22 mouse cellular contexts compared by ENCODE assay signal in the genomic region with DNA sequence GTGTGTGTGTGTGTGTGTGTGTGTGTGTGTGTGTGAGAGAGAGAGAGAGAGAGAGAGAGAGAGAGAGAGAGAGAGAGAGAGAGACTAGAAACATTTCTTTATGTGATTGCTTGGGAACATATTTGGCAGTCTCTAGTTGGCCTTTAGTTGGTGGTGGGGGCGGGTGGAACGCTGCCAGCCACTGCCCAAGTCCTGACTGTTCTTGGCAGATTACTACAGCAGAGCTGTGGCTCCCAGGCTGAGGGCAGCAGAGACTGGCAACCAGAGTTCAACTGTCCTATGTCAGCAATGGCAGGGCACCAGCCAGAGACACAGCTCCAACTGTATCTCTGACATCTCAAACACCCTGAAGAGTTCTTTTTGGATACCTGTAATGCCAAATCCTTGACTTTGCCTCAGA. TPM values are rescaled to one million over a fixed set of nuclear protein-coding genes. Genes with fewer than 3 reads are reported as not detected.
DNase-seq lines count a peak whose midpoint lies in the region; ATAC-seq and TF ChIP-seq lines count a peak whose summit lies in the region.
"Had no signal": no experiment of that assay in that cellular context is flagged by ENCODE, and none has a peak within 500 bp of the region (broad histone marks: within the 10 kb centered on the region; RNA-seq: fewer than 3 reads in every experiment).

No protein-coding gene starts in this region.

- ATAC-seq in forebrain, postnatal 0 days = peak; percentile 16; the same call in 1 of the 2 replicates
- no peak for ATAC-seq in forebrain, embryonic 13.5 days
- peak; percentile 73; the same call in 1 of the 2 replicates for ATAC-seq in hindbrain, postnatal 0 days
- ATAC-seq in stomach, postnatal 0 days (ENCODE audit: low FRiP score, low TSS enrichment) = no peak
- ATAC-seq in megakaryocyte, adult 5-6 weeks (ENCODE audit: poor library complexity, severe bottlenecking) = no peak
- ATAC-seq: CD4-positive, CD25-positive, alpha-beta regulatory T cell, adult 4 months; intestine, embryonic 15.5 days; lung, postnatal 0 days had no signal

- no peak for TF ChIP-seq EP300 in stomach, postnatal 0 days (optimal IDR thresholded peaks at IDR 0.05)

- H3K9ac ChIP-seq in forebrain, postnatal 0 days = no peak overlapping the region
- no peak overlapping the region for H3K9ac ChIP-seq in forebrain, embryonic 13.5 days
- H3K9ac ChIP-seq in hindbrain, postnatal 0 days (replicated peaks; ENCODE audit: low read length) = no peak overlapping the region
- H3K9ac ChIP-seq in stomach, postnatal 0 days (ENCODE audit: low read length) = no peak overlapping the region
- H3K9ac ChIP-seq: intestine, embryonic 15.5 days; limb, embryonic 12.5 days; liver, embryonic 14.5 days had no signal

- H3K9me3 ChIP-seq in forebrain, postnatal 0 days (ENCODE audit: low read length) = no peaks in the 10 kb centered on the region
- no peaks in the 10 kb centered on the region for H3K9me3 ChIP-seq in forebrain, embryonic 13.5 days (replicated peaks)
- H3K9me3 ChIP-seq in hindbrain, postnatal 0 days (ENCODE audit: low read length) = no peaks in the 10 kb centered on the region
- no peaks in the 10 kb centered on the region for H3K9me3 ChIP-seq in hindbrain, embryonic 10.5 days
- no peaks in the 10 kb centered on the region for H3K9me3 ChIP-seq in stomach, postnatal 0 days (ENCODE audit: control insufficient read depth, low read length)
- H3K9me3 ChIP-seq: intestine, embryonic 15.5 days; limb, embryonic 12.5 days; midbrain, embryonic 10.5 days had no signal

- TF ChIP-seq CTCF in forebrain, postnatal 0 days (IDR thresholded peaks at IDR 0.05; ENCODE audit: low read depth) = no peak
- TF ChIP-seq CTCF in hindbrain, postnatal 0 days (IDR thresholded peaks at IDR 0.05; ENCODE audit: low read depth) = no peak
- no peak for TF ChIP-seq CTCF in stomach, postnatal 0 days (IDR thresholded peaks at IDR 0.05; ENCODE audit: low read depth)

- H3K36me3 ChIP-seq in forebrain, postnatal 0 days (ENCODE audit: insufficient read depth) = no peaks in the 10 kb centered on the region
- H3K36me3 ChIP-seq in forebrain, embryonic 13.5 days (ENCODE audit: poor library complexity, severe bottlenecking) = no peaks in the 10 kb centered on the region
- H3K36me3 ChIP-seq in hindbrain, postnatal 0 days (ENCODE audit: insufficient read depth, low read length) = no peaks in the 10 kb centered on the region
- H3K36me3 ChIP-seq in hindbrain, embryonic 10.5 days = no peaks in the 10 kb centered on the region
- no peaks in the 10 kb centered on the region for H3K36me3 ChIP-seq in stomach, postnatal 0 days (ENCODE audit: control insufficient read depth, insufficient read depth, low read length)
- H3K36me3 ChIP-seq: intestine, embryonic 15.5 days; limb, embryonic 12.5 days; midbrain, embryonic 10.5 days had no signal

- H3K27me3 ChIP-seq in forebrain, postnatal 0 days (ENCODE audit: insufficient read depth, low read length) = no peaks in the 10 kb centered on the region
- no peaks in the 10 kb centered on the region; the same call in 1 of the 2 replicates for H3K27me3 ChIP-seq in forebrain, embryonic 13.5 days
- H3K27me3 ChIP-seq in hindbrain, postnatal 0 days (ENCODE audit: insufficient read depth, low read length) = no peaks in the 10 kb centered on the region
- no peaks in the 10 kb centered on the region for H3K27me3 ChIP-seq in hindbrain, embryonic 10.5 days (ENCODE audit: insufficient read depth, poor library complexity, severe bottlenecking)
- H3K27me3 ChIP-seq in stomach, postnatal 0 days (ENCODE audit: control insufficient read depth, insufficient read depth, low read length) = 0 out of 2 replicates have a peak, but pooled peaks cover under 1% of the 10 kb centered on the region
- H3K27me3 ChIP-seq: intestine, embryonic 15.5 days; limb, embryonic 12.5 days had no signal

- no peak overlapping the region for H3K4me2 ChIP-seq in forebrain, postnatal 0 days (ENCODE audit: low read depth)
- no peak overlapping the region for H3K4me2 ChIP-seq in forebrain, embryonic 13.5 days
- no peak overlapping the region for H3K4me2 ChIP-seq in hindbrain, postnatal 0 days (ENCODE audit: low read depth, low read length)
- no peak overlapping the region for H3K4me2 ChIP-seq in stomach, postnatal 0 days (replicated peaks; ENCODE audit: low read depth)
- H3K4me2 ChIP-seq: intestine, embryonic 15.5 days; limb, embryonic 12.5 days had no signal

- 72% methylated on average over 2 of the region's 2 CpGs for WGBS in forebrain, postnatal 0 days
- WGBS in forebrain, embryonic 13.5 days = 83% methylated on average over 2 of the region's 2 CpGs
- 33% methylated on average over 2 of the region's 2 CpGs for WGBS in hindbrain, postnatal 0 days
- 83% methylated on average over 2 of the region's 2 CpGs for WGBS in hindbrain, embryonic 10.5 days
- 93% methylated on average over 2 of the region's 2 CpGs for WGBS in stomach, postnatal 0 days

- H3K27ac ChIP-seq in forebrain, postnatal 0 days (ENCODE audit: low read depth, low read length) = no peak overlapping the region
- H3K27ac ChIP-seq in forebrain, embryonic 13.5 days = no peak overlapping the region
- no peak overlapping the region for H3K27ac ChIP-seq in hindbrain, postnatal 0 days
- H3K27ac ChIP-seq in hindbrain, embryonic 10.5 days = no peak overlapping the region
- H3K27ac ChIP-seq in stomach, postnatal 0 days (replicated peaks) = no peak overlapping the region
- H3K27ac ChIP-seq: intestine, embryonic 15.5 days; layer of hippocampus, adult 2 months; limb, embryonic 12.5 days; liver, embryonic 14.5 days; midbrain, embryonic 10.5 days had no signal

- no peak overlapping the region for H3K4me3 ChIP-seq in forebrain, postnatal 0 days (ENCODE audit: low read depth, low read length)
- no peak overlapping the region for H3K4me3 ChIP-seq in forebrain, embryonic 13.5 days
- H3K4me3 ChIP-seq in hindbrain, postnatal 0 days (ENCODE audit: low read length) = no peak overlapping the region
- no peak overlapping the region for H3K4me3 ChIP-seq in hindbrain, embryonic 10.5 days
- no peak overlapping the region for H3K4me3 ChIP-seq in stomach, postnatal 0 days (ENCODE audit: low read depth, low read length)
- H3K4me3 ChIP-seq: intestine, embryonic 15.5 days; layer of hippocampus, adult 2 months; limb, embryonic 12.5 days; midbrain, embryonic 10.5 days had no signal

- no peaks in the 10 kb centered on the region for H3K4me1 ChIP-seq in forebrain, postnatal 0 days (ENCODE audit: insufficient read depth)
- no peaks in the 10 kb centered on the region for H3K4me1 ChIP-seq in forebrain, embryonic 13.5 days
- H3K4me1 ChIP-seq in hindbrain, postnatal 0 days (ENCODE audit: insufficient read depth, low read length) = no peaks in the 10 kb centered on the region
- no peaks in the 10 kb centered on the region for H3K4me1 ChIP-seq in hindbrain, embryonic 10.5 days (replicated peaks)
- H3K4me1 ChIP-seq in stomach, postnatal 0 days (replicated peaks; ENCODE audit: control insufficient read depth, insufficient read depth) = no peaks in the 10 kb centered on the region
- H3K4me1 ChIP-seq: intestine, embryonic 15.5 days; limb, embryonic 12.5 days; midbrain, embryonic 10.5 days had no signal

- peak; percentile 52 for DNase-seq in forebrain, postnatal 0 days
- DNase-seq in hindbrain, postnatal 0 days (ENCODE audit: low spot score) = peak; percentile 81
- no peak for DNase-seq in hindbrain, embryonic 10.5 days (ENCODE audit: low spot score)
- DNase-seq in right cerebral cortex, postnatal 4 days = peak; percentile 21
- no peak for DNase-seq in right cerebral cortex, adult 2 months (ENCODE audit: low spot score in 2 of 2)
- peak; percentile 34 for DNase-seq in stomach, postnatal 0 days (ENCODE audit: low spot score)
- DNase-seq: cerebellum, adult 8-10 months; gastrocnemius, postnatal 14 days; right cerebral cortex, adult 18-20 months; thymus, postnatal 36 days had no signal

RNA-seq across cellular contexts. Expression of a gene that starts 20.7 kb away (rescaled TPM):
- total RNA-seq in forebrain, postnatal 0 days (2014; rRNA removed) = 5.5 and 9.5 TPM in 2 replicates
- 8.8 and 9.7 TPM in 2 replicates for polyA plus RNA-seq in forebrain, postnatal 0 days (2015; fragmentation: Nextera tagmentation; extraction: Ambion mirVana)
- polyA plus RNA-seq in forebrain, embryonic 13.5 days (2015; fragmentation: Nextera tagmentation; extraction: Ambion mirVana) = 19.4 and 19.8 TPM in 2 replicates
- 17.4 and 19.2 TPM in 2 replicates for total RNA-seq in hindbrain, postnatal 0 days (2014; rRNA removed)
- polyA plus RNA-seq in hindbrain, postnatal 0 days (2015; fragmentation: Nextera tagmentation; extraction: Ambion mirVana) = 13.8 TPM in 2 replicates
- polyA plus RNA-seq in hindbrain, embryonic 10.5 days (2016; fragmentation: Nextera tagmentation; extraction: Ambion mirVana) = 38.7 and 39.7 TPM in 2 replicates
- polyA plus RNA-seq in stomach, postnatal 0 days (2015; fragmentation: Nextera tagmentation; extraction: Ambion mirVana) = 78.4 and 81.2 TPM in 2 replicates
- total RNA-seq in megakaryocyte, adult 5-6 weeks (2015) = 19.3 and 24.5 TPM in 2 replicates
- 16.7 and 26.7 TPM in 2 replicates for total RNA-seq in megakaryocyte, adult 5-6 weeks (2017)

RNA-seq across cellular contexts. Expression of a gene that starts 24.0 kb away (rescaled TPM):
- total RNA-seq in forebrain, postnatal 0 days (2014; rRNA removed) = 0.15 TPM in 1 of 2 replicates, not detected in the other
- polyA plus RNA-seq in forebrain, postnatal 0 days (2015; fragmentation: Nextera tagmentation; extraction: Ambion mirVana) = 0.10 TPM in 1 of 2 replicates, not detected in the other
- not detected in 2 replicates for polyA plus RNA-seq in forebrain, embryonic 13.5 days (2015; fragmentation: Nextera tagmentation; extraction: Ambion mirVana)
- 0.25 TPM in 1 of 2 replicates, not detected in the other for total RNA-seq in hindbrain, postnatal 0 days (2014; rRNA removed)
- 0.05 and 0.09 TPM in 2 replicates for polyA plus RNA-seq in hindbrain, postnatal 0 days (2015; fragmentation: Nextera tagmentation; extraction: Ambion mirVana)
- polyA plus RNA-seq in hindbrain, embryonic 10.5 days (2016; fragmentation: Nextera tagmentation; extraction: Ambion mirVana) = not detected in 2 replicates
- 0.07 and 0.10 TPM in 2 replicates for polyA plus RNA-seq in stomach, postnatal 0 days (2015; fragmentation: Nextera tagmentation; extraction: Ambion mirVana)
- total RNA-seq in megakaryocyte, adult 5-6 weeks (2015) = not detected in 2 replicates
- total RNA-seq in megakaryocyte, adult 5-6 weeks (2017) = not detected in 2 replicates
- total RNA-seq: hematopoietic stem cell, adult 5-6 weeks; layer of hippocampus, adult 2 months; MEL; neutrophil, adult 5-6 weeks had no signal
- polyA plus RNA-seq: CD4-positive, CD25-positive, alpha-beta regulatory T cell, adult 4 months; limb, embryonic 12.5 days; midbrain, embryonic 10.5 days had no signal

RNA-seq across cellular contexts. Expression of a gene that starts 54.5 kb away (rescaled TPM):
- total RNA-seq in forebrain, postnatal 0 days (2014; rRNA removed) = 63.7 and 75.6 TPM in 2 replicates
- 102 and 110 TPM in 2 replicates for polyA plus RNA-seq in forebrain, postnatal 0 days (2015; fragmentation: Nextera tagmentation; extraction: Ambion mirVana)
- 116 and 118 TPM in 2 replicates for polyA plus RNA-seq in forebrain, embryonic 13.5 days (2015; fragmentation: Nextera tagmentation; extraction: Ambion mirVana)
- total RNA-seq in hindbrain, postnatal 0 days (2014; rRNA removed) = 33.2 and 58.3 TPM in 2 replicates
- polyA plus RNA-seq in hindbrain, postnatal 0 days (2015; fragmentation: Nextera tagmentation; extraction: Ambion mirVana) = 110 and 111 TPM in 2 replicates
- 111 and 113 TPM in 2 replicates for polyA plus RNA-seq in hindbrain, embryonic 10.5 days (2016; fragmentation: Nextera tagmentation; extraction: Ambion mirVana)
- polyA plus RNA-seq in stomach, postnatal 0 days (2015; fragmentation: Nextera tagmentation; extraction: Ambion mirVana) = 99.3 and 101 TPM in 2 replicates
- total RNA-seq in megakaryocyte, adult 5-6 weeks (2015) = 34.7 and 36.0 TPM in 2 replicates
- 33.6 and 34.7 TPM in 2 replicates for total RNA-seq in megakaryocyte, adult 5-6 weeks (2017)

Comparison
In these comparisons a context has a peak if more than half of its experiments do, and no peak if none do; other contexts are left out.
1. ATAC-seq: peak in forebrain, postnatal 0 days (single experiment) and hindbrain, postnatal 0 days (single experiment); none in forebrain, embryonic 13.5 days (single experiment), stomach, postnatal 0 days (single experiment) and megakaryocyte, adult 5-6 weeks (single experiment).
2. DNase-seq: peak in forebrain, postnatal 0 days (single experiment), hindbrain, postnatal 0 days (single experiment), right cerebral cortex, postnatal 4 days (single experiment) and stomach, postnatal 0 days (single experiment); none in hindbrain, embryonic 10.5 days (single experiment) and right cerebral cortex, adult 2 months (0 of 2).